Mouse (Mus musculus) Patski (cell line): ENCODE results near the gene Lrwd1. TPM values are rescaled to one million over a fixed set of nuclear protein-coding genes. Genes with fewer than 3 reads are reported as not detected.
"Not testable (repeated sequence)": the region's sequence is repeated elsewhere in the genome, so short reads cannot be mapped to it uniquely, and the experiment has no call there.

Source experiments
- ATAC-seq: fragments of 100-300 bp; one replicate; pipeline ENCODE4 v1.8.0; 2021
- CTCF ChIA-PET: fragments of 350-600 bp; sonication (Branson Sonifier 250); formaldehyde crosslinking; loops from one replicate; lab custom pipeline; 2022; ENCODE audit warnings: inconsistent platforms; lab: Charles Lee
- POLR2A ChIA-PET: fragments of 350-600 bp; sonication (Branson Sonifier 250); formaldehyde crosslinking; loops from one replicate; lab custom pipeline; 2022; ENCODE audit warnings: antibody characterized with exemption, inconsistent platforms; lab: Charles Lee
- DNase-seq: peaks from one replicate; pipeline ENCODE4 v3.0.0-alpha.2; 2011; ENCODE audit warnings: low read depth, low spot score
- H3K27me3 ChIP-seq: fragments of 371-371 bp; one replicate; pipeline ENCODE4 v1.5.1; 2021
- CTCF ChIP-seq: fragments of 100-300 bp; IDR thresholded peaks from one replicate; pipeline ENCODE4 v1.5.1; 2021
- in situ Hi-C: fragments of 300-500 bp; cut with MboI; formaldehyde crosslinking; loops from 3 replicates; pipeline ENCODE4 v1.11.1; 2018; ENCODE audit warnings: low pct_unique_long_range_greater_than_20kb, mixed read lengths
- polyA plus RNA-seq: library from polyadenylated mRNA; unstranded; gene quantifications from one replicate; pipeline ENCODE4 v1.2.3, GENCODE M21; 2021

Lrwd1 gene
- polyA plus RNA-seq, 1 experiment from 2014 or later: 37.3 TPM

DNA sequence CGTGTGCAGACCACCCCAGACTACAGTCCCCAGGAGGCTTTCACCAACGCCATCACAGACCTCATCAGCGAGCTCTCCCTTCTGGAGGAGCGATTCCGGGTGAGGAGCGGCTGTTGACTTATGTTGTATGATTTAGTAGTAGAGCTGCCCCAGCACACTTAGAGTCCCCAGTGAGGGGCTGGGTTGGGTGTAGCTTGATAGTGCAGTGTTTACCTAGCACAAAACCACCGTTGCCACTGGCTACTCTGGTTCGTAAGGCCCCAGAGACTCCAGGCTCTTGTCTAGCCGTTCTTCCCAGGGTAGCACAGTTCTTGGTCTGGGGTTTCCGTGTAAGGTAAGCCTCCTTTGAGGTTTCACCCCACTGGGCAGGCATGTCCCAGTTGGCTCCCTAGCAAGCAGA is 13.7 kb downstream of the Lrwd1 start:
- POLR2A ChIA-PET: interaction anchor here (0.6 kb wide), 1 partner anchor 141 kb away, joined by 3 read pairs; no protein-coding TSS in a partner anchor
- no peaks in the 10 kb centered on the region for H3K27me3 ChIP-seq
- in situ Hi-C loops: no loop called here
- TF ChIP-seq CTCF: no peak
- DNase-seq: no peak
- no peak for ATAC-seq
- CTCF ChIA-PET: no interaction called here

DNA sequence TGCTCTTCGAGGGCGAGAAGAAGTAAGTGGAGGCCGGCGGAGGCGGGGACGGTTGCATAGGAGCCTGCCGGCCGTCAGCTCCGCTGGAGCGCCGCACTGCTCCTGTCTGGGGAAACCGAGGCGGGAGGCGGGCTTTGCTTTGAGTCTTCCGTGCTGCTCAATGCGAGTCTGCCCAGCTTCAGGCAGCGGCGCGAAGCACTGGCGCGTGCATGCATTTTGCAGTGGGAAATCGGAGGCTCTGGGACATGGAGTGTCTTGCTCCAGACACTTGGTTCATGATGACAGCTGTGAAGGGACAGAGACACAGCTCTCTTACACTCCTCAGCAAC is 19.1 kb downstream of the Lrwd1 start:
- in situ Hi-C loops: no loop called here
- ATAC-seq (peak; percentile 19), DNase-seq (no peak)
- no peak for TF ChIP-seq CTCF
- ChIA-PET POLR2A (interaction anchor here (0.7 to 0.9 kb wide), 2 partner anchors 17 to 18 kb away, joined by 3 read pairs; no protein-coding TSS in a partner anchor), CTCF (interaction anchor here (1.0 to 2.5 kb wide), 4 partner anchors 12 to 52 kb away, joined by 3 to 18 read pairs (median 4); no protein-coding TSS in a partner anchor)
- H3K27me3 ChIP-seq: no peaks in the 10 kb centered on the region

DNA sequence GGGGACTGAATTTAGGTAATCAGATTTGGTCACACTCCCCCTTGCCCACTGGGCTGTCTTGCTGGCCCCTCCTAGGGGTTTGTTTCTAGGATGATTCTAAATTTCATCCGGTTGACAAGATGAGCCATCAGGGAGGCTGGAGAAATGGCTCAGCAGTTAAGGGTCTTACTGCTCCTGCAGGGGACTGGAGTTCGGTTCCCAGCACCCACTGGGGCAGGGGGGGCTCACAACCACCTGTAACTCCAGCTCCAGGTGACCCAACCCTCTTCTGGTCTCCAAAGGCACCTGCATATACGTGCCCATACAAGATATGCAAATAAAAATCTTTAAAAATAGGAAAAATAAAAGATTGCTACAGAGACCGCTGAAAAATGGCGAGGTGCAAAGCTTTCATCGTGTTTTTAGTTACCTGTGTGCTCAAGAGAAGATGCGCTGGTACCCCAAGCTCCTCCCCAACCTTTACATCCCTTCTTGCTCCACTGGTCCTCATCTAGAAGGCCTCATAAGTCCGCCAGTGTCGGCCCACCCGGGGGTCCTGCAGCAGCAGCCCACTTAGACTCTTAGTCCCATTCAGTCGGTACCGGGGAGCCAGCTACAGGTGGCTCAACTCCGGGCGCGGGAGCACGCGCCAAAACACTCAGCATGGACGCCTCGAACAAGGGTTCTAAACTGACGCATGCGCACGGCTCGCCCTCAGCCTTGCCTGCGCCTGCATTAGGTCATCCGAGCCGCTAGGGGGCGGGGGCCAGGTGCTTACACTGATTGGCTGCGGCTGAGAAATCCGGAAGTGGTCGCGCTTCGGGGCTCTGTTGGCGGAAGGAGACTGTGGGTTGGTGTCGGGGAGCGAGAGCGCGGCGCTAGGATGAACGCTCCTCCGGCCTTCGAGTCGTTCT is 19.7 kb downstream of the Lrwd1 start, which contains the start of gene Polr2j:
Gene Polr2j (plus strand): TSS at position 741 of the 893 bp plus-strand sequence.
- ATAC-seq (peak; percentile 81), DNase-seq (peak; percentile 81)
- ChIA-PET CTCF (interaction anchor here (0.6 to 2.5 kb wide), 5 partner anchors 11 to 53 kb away, joined by 3 to 18 read pairs (median 3); no protein-coding TSS in a partner anchor), POLR2A (interaction anchor here (0.6 to 0.9 kb wide), 4 partner anchors 17 to 182 kb away, joined by 3 read pairs; partner anchors contain the start of gene Ywhag)
- in situ Hi-C loops: no loop called here
- TF ChIP-seq CTCF: no peak
- H3K27me3 ChIP-seq: no peaks in the 10 kb centered on the region

DNA sequence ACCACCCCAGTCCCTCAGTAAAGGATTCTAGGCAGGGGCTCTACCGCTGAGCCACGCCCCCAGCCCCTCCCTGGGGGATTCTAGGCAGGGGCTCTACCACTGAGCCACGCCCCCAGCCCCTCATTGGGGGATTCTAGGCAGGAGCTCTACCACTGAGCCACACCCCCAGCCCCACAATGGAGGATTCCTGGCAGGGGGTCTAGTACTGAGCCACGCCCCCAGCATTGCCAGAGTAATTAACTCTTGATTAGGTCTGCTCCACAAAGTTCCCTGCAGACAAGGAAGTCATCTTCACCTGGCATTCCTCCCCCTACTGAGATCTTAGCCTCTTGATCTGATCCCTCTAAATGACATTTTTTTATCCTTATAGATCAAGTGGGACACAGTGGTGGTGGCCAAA is 22.3 kb downstream of the Lrwd1 start:
- POLR2A ChIA-PET, ATAC-seq, H3K27me3 ChIP-seq, in situ Hi-C loops, DNase-seq: not testable (repeated sequence)
- CTCF ChIA-PET: interaction anchor here (1.0 kb wide), 1 partner anchor 13 kb away, joined by 3 read pairs; no protein-coding TSS in a partner anchor

DNA sequence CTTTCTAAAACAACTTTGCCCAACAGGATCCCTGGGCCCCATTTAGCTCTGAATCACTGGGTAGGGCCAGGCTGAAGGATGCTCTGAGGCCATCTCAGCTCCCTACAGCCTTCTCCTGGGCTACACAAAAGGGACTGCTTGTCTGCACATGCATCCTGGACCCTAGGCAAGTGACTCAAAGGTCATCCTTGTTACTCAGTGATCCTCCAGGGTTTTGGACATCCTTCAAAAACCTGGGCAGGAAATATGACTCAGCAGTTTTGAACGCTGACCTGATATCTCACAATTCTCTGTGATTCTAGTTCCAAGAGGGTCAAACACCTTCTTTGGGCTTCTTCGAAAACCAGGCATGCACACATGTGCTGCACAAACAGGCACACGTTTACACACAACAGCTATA is 26.8 kb downstream of the Lrwd1 start:
- in situ Hi-C loops: no loop called here
- ChIA-PET CTCF (no interaction called here), POLR2A (no interaction called here)
- ATAC-seq: no peak
- no peak for TF ChIP-seq CTCF
- DNase-seq: no peak
- H3K27me3 ChIP-seq: no peaks in the 10 kb centered on the region

GRCm38 (mm10) chr5:136108486-136108885 is 27.4 kb downstream of the Lrwd1 start:
- ATAC-seq (no peak), DNase-seq (no peak)
- POLR2A ChIA-PET: no interaction called here
- CTCF ChIA-PET: no interaction called here
- no peaks in the 10 kb centered on the region for H3K27me3 ChIP-seq
- TF ChIP-seq CTCF: no peak
- in situ Hi-C loops: no loop called here

DNA sequence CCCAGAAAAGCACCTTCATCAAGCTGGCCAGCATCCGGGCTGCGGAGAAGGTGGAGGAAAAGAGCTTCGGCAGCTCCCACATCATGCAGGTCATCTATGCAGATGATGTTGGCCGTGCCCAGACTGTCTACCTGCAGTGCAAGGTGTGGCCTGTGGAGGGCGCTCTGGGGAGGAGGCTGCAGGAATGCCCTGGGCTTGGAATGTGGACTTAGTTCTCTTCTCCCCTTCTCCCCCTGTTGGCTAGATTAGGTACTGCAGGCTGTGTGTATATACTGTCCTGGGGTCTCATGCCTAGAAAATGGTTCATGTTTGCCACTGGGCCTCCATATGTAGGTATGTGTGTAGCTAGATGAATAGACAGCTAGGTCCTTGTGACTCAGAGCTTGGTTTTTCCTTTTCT is 31.4 kb downstream of the Lrwd1 start:
- ATAC-seq: no peak
- TF ChIP-seq CTCF: no peak
- ChIA-PET CTCF (interaction anchor here (0.9 to 4.7 kb wide), 2 partner anchors 9 to 12 kb away, joined by 3 to 18 read pairs; partner anchors contain the start of gene Polr2j), POLR2A (no interaction called here)
- no peaks in the 10 kb centered on the region for H3K27me3 ChIP-seq
- in situ Hi-C loops: no loop called here
- no peak for DNase-seq

DNA sequence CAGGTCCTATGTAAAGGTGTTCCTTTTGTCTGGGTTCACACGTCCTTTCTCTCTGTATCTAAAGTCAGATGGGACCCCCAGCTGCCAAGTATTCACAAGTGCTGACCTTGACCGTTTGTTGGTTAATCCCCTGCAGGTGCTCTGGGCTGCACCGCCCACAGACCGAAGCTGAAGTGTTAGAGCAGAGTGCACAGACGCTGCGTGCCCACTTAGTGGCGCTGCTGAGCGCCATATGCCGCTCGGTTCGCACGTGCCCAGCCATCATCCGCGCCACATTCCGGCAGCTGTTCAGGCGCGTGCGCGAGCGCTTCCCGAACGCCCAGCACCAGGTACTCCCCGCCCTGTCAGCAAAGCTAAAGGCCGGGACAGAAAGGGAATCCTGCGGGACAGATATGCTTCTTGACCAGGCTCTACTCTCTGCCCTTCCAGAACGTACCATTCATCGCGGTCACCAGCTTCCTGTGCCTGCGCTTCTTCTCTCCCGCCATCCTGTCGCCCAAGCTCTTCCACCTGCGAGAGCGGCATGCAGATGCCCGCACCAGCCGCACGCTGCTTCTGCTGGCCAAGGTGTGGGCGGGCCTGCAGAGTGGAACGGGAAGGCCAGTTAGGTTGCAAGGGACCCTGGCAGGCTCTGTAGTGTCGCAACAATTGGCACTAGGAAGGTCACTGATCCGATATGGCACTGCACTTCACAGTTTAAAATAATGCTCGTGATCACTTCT is 33.6 kb downstream of the Lrwd1 start:
- DNase-seq: no peak
- in situ Hi-C loops: no loop called here

DNA sequence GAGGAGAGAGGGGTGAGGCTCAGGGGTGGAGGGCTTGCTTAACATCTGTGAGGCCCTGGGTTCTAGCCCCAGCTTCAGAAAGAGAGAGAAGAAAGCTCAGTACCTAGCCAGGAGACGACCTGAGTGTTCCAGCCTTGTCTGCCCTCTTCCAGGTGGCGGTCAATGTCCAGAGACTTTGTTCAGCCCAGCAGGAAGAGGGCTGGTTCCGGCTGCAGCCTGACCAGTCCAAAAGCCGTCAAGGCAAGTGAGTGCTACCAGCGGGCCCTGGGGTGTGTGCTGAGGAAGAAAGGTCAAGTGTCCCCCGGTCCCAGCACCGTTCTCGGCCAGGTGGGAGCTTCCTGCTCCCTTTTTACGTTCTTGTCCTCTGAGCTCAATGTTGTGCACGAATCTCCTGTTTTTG is 37.3 kb downstream of the Lrwd1 start:
- TF ChIP-seq CTCF: no peak

More for the DNA sequence above, 33.6 kb downstream of the Lrwd1 start:
- ChIA-PET POLR2A (no interaction called here), CTCF (interaction anchor here (0.8 to 4.7 kb wide), 3 partner anchors 10 to 23 kb away, joined by 3 to 18 read pairs (median 4); partner anchors contain the start of gene Polr2j)
- no peak for TF ChIP-seq CTCF
- ATAC-seq: no peak
- no peaks in the 10 kb centered on the region for H3K27me3 ChIP-seq

DNA sequence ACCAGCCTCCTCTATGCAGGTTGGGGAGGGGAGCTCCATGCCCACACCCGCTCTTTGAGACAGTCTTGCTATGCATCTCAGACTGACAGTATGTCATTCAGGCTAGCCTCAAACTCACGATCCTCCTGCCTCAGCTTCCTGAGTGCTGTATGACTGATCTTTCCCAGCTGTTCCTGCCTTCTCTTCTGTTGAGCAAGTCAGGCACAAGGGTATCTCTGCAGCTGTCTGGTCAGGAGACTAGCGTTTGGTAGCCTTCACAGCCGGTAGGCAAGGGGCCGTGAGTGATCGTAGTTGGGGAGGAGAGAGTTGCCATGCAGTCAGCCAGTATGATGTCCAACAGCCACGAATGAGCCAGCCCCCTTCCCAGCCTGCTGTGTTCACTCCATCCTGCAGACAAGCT is 40.8 kb downstream of the Lrwd1 start:
- in situ Hi-C loops: no loop called here
- POLR2A ChIA-PET: interaction anchor here (0.5 kb wide), 1 partner anchor 132 kb away, joined by 5 read pairs; no protein-coding TSS in a partner anchor
- CTCF ChIA-PET: interaction anchor here (1.2 kb wide), 1 partner anchor 10 kb away, joined by 3 read pairs; no protein-coding TSS in a partner anchor
- ATAC-seq (no peak), DNase-seq (no peak)
- no peak for TF ChIP-seq CTCF
- no peaks in the 10 kb centered on the region for H3K27me3 ChIP-seq

More for the DNA sequence above, 37.3 kb downstream of the Lrwd1 start:
- H3K27me3 ChIP-seq: no peaks in the 10 kb centered on the region
- in situ Hi-C loops: no loop called here
- no peak for ATAC-seq
- DNase-seq: no peak
- ChIA-PET POLR2A (no interaction called here), CTCF (no interaction called here)
